In the genomic region with DNA sequence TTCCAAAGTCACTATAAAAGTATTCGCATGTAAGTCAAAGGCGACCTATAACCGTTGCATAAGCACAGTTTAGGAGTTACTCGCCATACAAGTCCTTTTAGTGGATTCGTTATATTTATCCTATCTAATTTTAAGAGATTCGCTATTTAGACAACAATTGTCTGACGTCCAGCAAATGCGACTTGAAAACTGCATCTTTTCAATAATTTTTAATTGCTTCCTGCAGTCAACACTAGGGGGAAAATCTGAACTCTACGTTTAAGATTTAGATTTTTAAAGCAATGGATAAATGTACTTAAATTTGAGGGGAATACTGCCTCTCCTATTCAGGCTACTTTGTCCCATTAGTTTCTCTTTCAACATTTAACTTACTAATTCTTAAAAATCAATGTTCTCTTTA, we compare ENCODE assay signal across 8 mouse cellular contexts. TPM values are rescaled to one million over a fixed set of nuclear protein-coding genes. Genes with fewer than 3 reads are reported as not detected.
DNase-seq lines count a peak whose midpoint lies in the region; ATAC-seq and TF ChIP-seq lines count a peak whose summit lies in the region.

No protein-coding gene starts in this region.

- H3K27me3 ChIP-seq in forebrain, embryonic 12.5 days = peaks cover 9% of the 10 kb centered on the region; the same call in 1 of the 2 replicates
- peaks cover 35% of the 10 kb centered on the region for H3K27me3 ChIP-seq in limb, embryonic 10.5 days (ENCODE audit: low read depth, poor library complexity, severe bottlenecking)
- peaks cover 18% of the 10 kb centered on the region for H3K27me3 ChIP-seq in neural tube, embryonic 13.5 days

- ATAC-seq in forebrain, embryonic 12.5 days (ENCODE audit: low FRiP score) = no peak; the same call in 1 of the 2 replicates
- no peak for ATAC-seq in neural tube, embryonic 13.5 days (ENCODE audit: low read depth)

- H3K4me2 ChIP-seq in forebrain, embryonic 12.5 days = peak overlapping the region; percentile 64
- peak overlapping the region; percentile 80 for H3K4me2 ChIP-seq in neural tube, embryonic 13.5 days

- peaks cover 4% of the 10 kb centered on the region; the same call in 1 of the 2 replicates for H3K4me1 ChIP-seq in forebrain, embryonic 12.5 days
- peaks cover 14% of the 10 kb centered on the region for H3K4me1 ChIP-seq in limb, embryonic 10.5 days
- peaks cover 14% of the 10 kb centered on the region for H3K4me1 ChIP-seq in neural tube, embryonic 13.5 days (replicated peaks)

- H3K27ac ChIP-seq in layer of hippocampus, adult 2 months = peak overlapping the region; percentile 95; the same call in 1 of the 2 replicates
- no peak overlapping the region for H3K27ac ChIP-seq in forebrain, embryonic 12.5 days
- no peak overlapping the region for H3K27ac ChIP-seq in limb, embryonic 10.5 days
- no peak overlapping the region for H3K27ac ChIP-seq in neural tube, embryonic 13.5 days (replicated peaks)

- H3K36me3 ChIP-seq in forebrain, embryonic 12.5 days (replicated peaks) = no peaks in the 10 kb centered on the region
- H3K36me3 ChIP-seq in limb, embryonic 10.5 days = no peaks in the 10 kb centered on the region
- H3K36me3 ChIP-seq in neural tube, embryonic 13.5 days = no peaks in the 10 kb centered on the region

- H3K4me3 ChIP-seq in layer of hippocampus, adult 2 months = peak overlapping the region; percentile 82
- H3K4me3 ChIP-seq in forebrain, embryonic 12.5 days (replicated peaks) = peak overlapping the region; percentile 95
- H3K4me3 ChIP-seq in limb, embryonic 10.5 days = peak overlapping the region; percentile 80
- H3K4me3 ChIP-seq in neural tube, embryonic 13.5 days = peak overlapping the region; percentile 93

- no peak overlapping the region for H3K9ac ChIP-seq in forebrain, embryonic 12.5 days
- peak overlapping the region; percentile 89; the same call in 1 of the 2 replicates for H3K9ac ChIP-seq in neural tube, embryonic 13.5 days

- no peak for DNase-seq in layer of hippocampus, adult 2 months (ENCODE audit: low spot score in 2 of 2)
- DNase-seq in layer of hippocampus, adult 18-20 months (ENCODE audit: low spot score in 2 of 2) = no peak
- no peak for DNase-seq in limb, embryonic 10.5 days (ENCODE audit: low spot score)
- no peak for DNase-seq in right cerebral cortex, adult 18-20 months
- DNase-seq in thymus, postnatal 0 days (ENCODE audit: low spot score) = no peak
- no peak for DNase-seq in spleen, adult 12 weeks (ENCODE audit: low spot score)

- H3K9me3 ChIP-seq in forebrain, embryonic 12.5 days = no peaks in the 10 kb centered on the region
- H3K9me3 ChIP-seq in limb, embryonic 10.5 days (replicated peaks) = no peaks in the 10 kb centered on the region
- H3K9me3 ChIP-seq in neural tube, embryonic 13.5 days = no peaks in the 10 kb centered on the region

- peak; percentile 71 for TF ChIP-seq CTCF in layer of hippocampus, adult 2 months (conservative IDR thresholded peaks at IDR 0.05)

- WGBS in forebrain, embryonic 12.5 days = 44% methylated on average over 9 of the region's 9 CpGs
- 47% methylated on average over 9 of the region's 9 CpGs for WGBS in limb, embryonic 10.5 days
- WGBS in neural tube, embryonic 13.5 days = 43% methylated on average over 9 of the region's 9 CpGs

RNA-seq across cellular contexts. Expression of a gene that starts 0.6 kb away (rescaled TPM):
- 10 to 100 TPM; 45.2 to 49.2 TPM for total RNA-seq in layer of hippocampus, adult 2 months (2021)
- 10 to 100 TPM; 39.5 to 42.4 TPM for total RNA-seq in layer of hippocampus, adult 18-20 months (2021)
- polyA plus RNA-seq in forebrain, embryonic 12.5 days (2016; fragmentation: Nextera tagmentation; extraction: Ambion mirVana) = 4.7 and 4.8 TPM in 2 replicates
- 0.90 and 1.4 TPM in 2 replicates for polyA plus RNA-seq in limb, embryonic 10.5 days (2016; fragmentation: Nextera tagmentation; extraction: Ambion mirVana)
- 5.2 and 5.5 TPM in 2 replicates for polyA plus RNA-seq in neural tube, embryonic 13.5 days (2015; fragmentation: Nextera tagmentation; extraction: Ambion mirVana)
- polyA plus RNA-seq in thymus, postnatal 0 days (2015; fragmentation: Nextera tagmentation; extraction: Ambion mirVana) = 1.0 and 1.1 TPM in 2 replicates
